Mouse (Mus musculus) ES-E14 (cell line): ENCODE measurements around the gene Cnp.

ENCODE experiments used
- CHD2 ChIP-seq: IDR thresholded peaks from 2 replicates; pipeline ENCODE4 v1.6.1; 2014; ENCODE audit warnings: mild to moderate bottlenecking, low read depth, low read length, inconsistent platforms
- HCFC1 ChIP-seq: IDR thresholded peaks from 2 replicates; pipeline ENCODE4 v1.6.1; 2012; ENCODE audit warnings: low read length, inconsistent platforms, borderline replicate concordance; ENCODE audit not compliant: insufficient read depth
- MAFK ChIP-seq: IDR thresholded peaks from 2 replicates; pipeline ENCODE4 v1.6.1; 2014; ENCODE audit warnings: mild to moderate bottlenecking, low read depth, low read length, inconsistent platforms; ENCODE audit not compliant: insufficient read depth
- ZC3H11A ChIP-seq: IDR thresholded peaks from 2 replicates; pipeline ENCODE4 v1.6.1; 2012; ENCODE audit warnings: low read depth, mild to moderate bottlenecking, inconsistent platforms, low read length, borderline replicate concordance
- ZNF384 ChIP-seq: IDR thresholded peaks from 2 replicates; pipeline ENCODE4 v1.6.1; 2012; ENCODE audit warnings: low read depth, low read length, inconsistent platforms

- no peak for TF ChIP-seq MAFK
- no peak for TF ChIP-seq CHD2
- no peak for TF ChIP-seq ZC3H11A
- no peak for TF ChIP-seq HCFC1
- no peak for TF ChIP-seq ZNF384
Observed at GRCm38 (mm10) chr11:100541577-100541976, 33.1 kb upstream of the Cnp start.
